Mouse (Mus musculus): ENCODE results near the gene Il33. TPM values are rescaled to one million over a fixed set of nuclear protein-coding genes. Genes with fewer than 3 reads are reported as not detected.

Il33 gene
- total RNA-seq (2021) = 1 to 10 TPM; 6.8 to 7.1 TPM
- long read RNA-seq, experiment 1, transcript Il33-202 (8 exons, 2,537 nt) = major isoform, 13 of 14 reads
- long read RNA-seq, experiment 1, partial matches to known transcripts = 0 of 14 reads
- long read RNA-seq, experiment 1, other reads (novel, unspliced or antisense) = 1 of 14 reads
- long read RNA-seq, experiment 2, transcript Il33-202 (8 exons, 2,537 nt) = major isoform, 7 of 9 reads
- long read RNA-seq, experiment 2, partial matches to known transcripts = 0 of 9 reads
- long read RNA-seq, experiment 2, other reads (novel, unspliced or antisense) = 2 of 9 reads

GRCm38 (mm10) chr19:29924638-29925258, at the start of gene Il33:
Il33 (plus strand) TSS chr19:29925114.
- peak; percentile 46 for DNase-seq

- DNase-seq = no peak
Observed at GRCm38 (mm10) chr19:29877422-29878291, 47.3 kb upstream of the Il33 start.

GRCm38 (mm10) chr19:29878896-29879504, 45.9 kb upstream of the Il33 start:
- DNase-seq = no peak

GRCm38 (mm10) chr19:29880918-29881317, 44.0 kb upstream of the Il33 start:
- DNase-seq = no peak

GRCm38 (mm10) chr19:29882696-29883095, 42.2 kb upstream of the Il33 start:
- DNase-seq = no peak

- DNase-seq = no peak
Observed at GRCm38 (mm10) chr19:29885548-29885947, 39.4 kb upstream of the Il33 start.

GRCm38 (mm10) chr19:29887476-29887875, 37.4 kb upstream of the Il33 start:
- DNase-seq = no peak

GRCm38 (mm10) chr19:29888946-29889345, 36.0 kb upstream of the Il33 start:
- no peak for DNase-seq

- no peak for DNase-seq
Observed at GRCm38 (mm10) chr19:29891981-29892380, 32.9 kb upstream of the Il33 start.

- no peak for DNase-seq
Observed at GRCm38 (mm10) chr19:29892786-29893185, 32.1 kb upstream of the Il33 start.

- DNase-seq = no peak
Observed at GRCm38 (mm10) chr19:29893718-29894273, 31.1 kb upstream of the Il33 start.

- DNase-seq = no peak
Observed at GRCm38 (mm10) chr19:29894381-29894780, 30.5 kb upstream of the Il33 start.

- DNase-seq = no peak
Observed at GRCm38 (mm10) chr19:29895047-29895446, 29.9 kb upstream of the Il33 start.

- peak; percentile 13 for DNase-seq
Observed at GRCm38 (mm10) chr19:29900318-29900717, 24.6 kb upstream of the Il33 start.

- DNase-seq = no peak
Observed at GRCm38 (mm10) chr19:29902343-29903070, 22.4 kb upstream of the Il33 start.

GRCm38 (mm10) chr19:29905896-29906295, 19.0 kb upstream of the Il33 start:
- no peak for DNase-seq

GRCm38 (mm10) chr19:29909166-29909565, 15.7 kb upstream of the Il33 start:
- no peak for DNase-seq

GRCm38 (mm10) chr19:29911919-29912318, 13.0 kb upstream of the Il33 start:
- DNase-seq = no peak

- DNase-seq = no peak
Observed at GRCm38 (mm10) chr19:29917421-29917820, 7.5 kb upstream of the Il33 start.

- DNase-seq = peak; percentile 22
Observed at GRCm38 (mm10) chr19:29926101-29926755, 1.3 kb downstream of the Il33 start.

GRCm38 (mm10) chr19:29930296-29930695, 5.4 kb downstream of the Il33 start:
- DNase-seq = peak; percentile 55

Data from gastrocnemius, postnatal 10 days (tissue).